Comparison of ENCODE assay signal across 22 mouse cellular contexts in the genomic region with DNA sequence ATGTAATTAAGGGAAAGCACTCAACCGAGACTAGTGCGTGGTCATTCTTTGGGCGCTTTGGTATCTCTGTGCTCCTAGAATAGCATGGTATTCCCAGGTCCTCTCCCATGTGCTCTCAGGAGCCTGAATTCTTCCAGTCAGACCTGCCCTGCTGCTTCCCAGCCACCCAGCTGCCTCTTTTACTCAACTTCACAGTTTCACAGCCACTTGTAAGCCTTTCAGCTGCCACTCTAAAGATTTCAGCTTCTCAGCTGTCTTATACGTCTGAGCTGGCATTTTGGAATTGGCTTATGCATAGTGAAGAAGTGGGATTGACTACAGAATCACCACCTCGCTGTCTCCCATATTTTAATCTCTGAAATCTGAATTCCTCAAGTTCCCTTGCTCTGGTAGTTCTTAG. TPM values are rescaled to one million over a fixed set of nuclear protein-coding genes. Genes with fewer than 3 reads are reported as not detected.
A peak's percentile ranks its signal among the peaks of the same experiment; 100 is the strongest.
DNase-seq lines count a peak whose midpoint lies in the region; ATAC-seq lines count a peak whose summit lies in the region.
"Had no signal": no experiment of that assay in that cellular context is flagged by ENCODE, and none has a peak within 500 bp of the region (broad histone marks: within the 10 kb centered on the region; RNA-seq: fewer than 3 reads in every experiment).

No protein-coding gene starts in this region.

- peaks cover 2% of the 10 kb centered on the region; the same call in 1 of the 2 replicates for H3K4me1 ChIP-seq in heart, embryonic 16.5 days (ENCODE audit: control insufficient read depth, insufficient read depth, low read length)
- H3K4me1 ChIP-seq in midbrain, embryonic 11.5 days (ENCODE audit: control insufficient read depth, insufficient read depth, low read length), result no peaks in the 10 kb centered on the region
- H3K4me1 ChIP-seq in midbrain, embryonic 13.5 days (replicated peaks), result no peaks in the 10 kb centered on the region
- H3K4me1 ChIP-seq: embryonic facial prominence, embryonic 12.5 days; forebrain, embryonic 13.5 days; hindbrain, embryonic 10.5 days; intestine, embryonic 15.5 days had no signal

- intact Hi-C loops in heart, postnatal 10 days (cut with DNase I), result no loop called here

- H3K27me3 ChIP-seq in heart, embryonic 16.5 days (ENCODE audit: control insufficient read depth, insufficient read depth, low read length), result peaks cover 3% of the 10 kb centered on the region; the same call in 1 of the 2 replicates
- H3K27me3 ChIP-seq in midbrain, embryonic 11.5 days (ENCODE audit: control insufficient read depth, insufficient read depth, low read length), result no peaks in the 10 kb centered on the region
- H3K27me3 ChIP-seq in midbrain, embryonic 13.5 days, result no peaks in the 10 kb centered on the region
- H3K27me3 ChIP-seq: embryonic facial prominence, embryonic 12.5 days; forebrain, embryonic 13.5 days; intestine, embryonic 15.5 days had no signal

- H3K4me3 ChIP-seq in heart, embryonic 16.5 days (ENCODE audit: low read length), result no peak overlapping the region
- H3K4me3 ChIP-seq in midbrain, embryonic 11.5 days (ENCODE audit: low read depth, low read length), result no peak overlapping the region
- H3K4me3 ChIP-seq in midbrain, embryonic 13.5 days (replicated peaks), result no peak overlapping the region
- H3K4me3 ChIP-seq: embryonic facial prominence, embryonic 12.5 days; forebrain, embryonic 13.5 days; heart, embryonic 13.5 days; hindbrain, embryonic 10.5 days; intestine, embryonic 15.5 days had no signal

- ATAC-seq in frontal cortex, adult (ENCODE audit: low TSS enrichment), result peak; percentile 68
- peak; percentile 77 for ATAC-seq in heart, embryonic 16.5 days (replicated peaks; ENCODE audit: extremely low read depth, insufficient read depth, low FRiP score)
- ATAC-seq in midbrain, embryonic 11.5 days (ENCODE audit: low FRiP score), result no peak
- ATAC-seq in midbrain, embryonic 13.5 days, result no peak
- ATAC-seq: forebrain, embryonic 13.5 days; intestine, embryonic 15.5 days had no signal

- no peak for DNase-seq in frontal cortex, adult 2 months (ENCODE audit: extremely low spot score in 1 of 2, low spot score in 1 of 2)
- DNase-seq in heart, postnatal 10 days, result no peak
- peak; percentile 61 for DNase-seq in midbrain, embryonic 11.5 days (ENCODE audit: low spot score, missing footprints)
- DNase-seq in kidney, postnatal 36 days, result no peak
- DNase-seq: adrenal gland, adult 8-10 months; adrenal gland, postnatal 36 days; cerebellum, adult 11 months; cerebellum, adult 8-10 months; cerebellum, postnatal 14 days; embryo, embryonic 11 days; gastrocnemius, postnatal 10 days; heart, adult 18-20 months; kidney, adult 18-20 months had no signal

- no peaks in the 10 kb centered on the region for H3K36me3 ChIP-seq in heart, embryonic 16.5 days (ENCODE audit: control insufficient read depth, insufficient read depth)
- H3K36me3 ChIP-seq in midbrain, embryonic 11.5 days (ENCODE audit: control insufficient read depth, insufficient read depth, low read length), result no peaks in the 10 kb centered on the region
- H3K36me3 ChIP-seq in midbrain, embryonic 13.5 days, result no peaks in the 10 kb centered on the region
- H3K36me3 ChIP-seq: embryonic facial prominence, embryonic 12.5 days; heart, embryonic 13.5 days; intestine, embryonic 15.5 days had no signal

- 43% methylated on average over 5 of the region's 5 CpGs for WGBS in heart, embryonic 16.5 days
- WGBS in midbrain, embryonic 11.5 days, result 89% methylated on average over 5 of the region's 5 CpGs
- 92% methylated on average over 5 of the region's 5 CpGs for WGBS in midbrain, embryonic 13.5 days

- no peak overlapping the region; the same call in 1 of the 2 replicates for H3K27ac ChIP-seq in heart, embryonic 16.5 days (ENCODE audit: low read length)
- H3K27ac ChIP-seq in midbrain, embryonic 11.5 days (ENCODE audit: low read depth, low read length), result no peak overlapping the region
- no peak overlapping the region for H3K27ac ChIP-seq in midbrain, embryonic 13.5 days
- H3K27ac ChIP-seq: embryonic facial prominence, embryonic 12.5 days; forebrain, embryonic 13.5 days; heart, embryonic 13.5 days; hindbrain, embryonic 10.5 days; hindbrain, embryonic 14.5 days; intestine, embryonic 15.5 days had no signal

- peaks cover 4% of the 10 kb centered on the region for H3K9me3 ChIP-seq in heart, embryonic 16.5 days (replicated peaks; ENCODE audit: control insufficient read depth, low read length)
- H3K9me3 ChIP-seq in midbrain, embryonic 11.5 days (ENCODE audit: control insufficient read depth, low read length), result no peaks in the 10 kb centered on the region; the same call in 1 of the 2 replicates
- H3K9me3 ChIP-seq in midbrain, embryonic 13.5 days, result no peaks in the 10 kb centered on the region
- H3K9me3 ChIP-seq: embryonic facial prominence, embryonic 12.5 days; forebrain, embryonic 13.5 days; heart, embryonic 13.5 days; hindbrain, embryonic 10.5 days; intestine, embryonic 15.5 days had no signal

- H3K4me2 ChIP-seq in heart, embryonic 16.5 days (ENCODE audit: low read depth, low read length), result no peak overlapping the region; the same call in 1 of the 2 replicates
- no peak overlapping the region for H3K4me2 ChIP-seq in midbrain, embryonic 11.5 days
- H3K4me2 ChIP-seq in midbrain, embryonic 13.5 days (replicated peaks), result no peak overlapping the region
- H3K4me2 ChIP-seq: embryonic facial prominence, embryonic 12.5 days; forebrain, embryonic 13.5 days; heart, embryonic 13.5 days; hindbrain, embryonic 14.5 days; intestine, embryonic 15.5 days had no signal

- H3K9ac ChIP-seq in heart, embryonic 16.5 days (ENCODE audit: low read length), result no peak overlapping the region
- no peak overlapping the region for H3K9ac ChIP-seq in midbrain, embryonic 11.5 days (ENCODE audit: low read length)
- no peak overlapping the region for H3K9ac ChIP-seq in midbrain, embryonic 13.5 days (replicated peaks)
- H3K9ac ChIP-seq: embryonic facial prominence, embryonic 12.5 days; forebrain, embryonic 13.5 days; heart, embryonic 13.5 days; hindbrain, embryonic 14.5 days; intestine, embryonic 15.5 days had no signal

RNA-seq across cellular contexts. Expression of a gene that starts 19.4 kb away (rescaled TPM):
- 10.1 and 10.3 TPM in 2 replicates for polyA plus RNA-seq in frontal cortex, adult 2 months (2012; rRNA removed)
- 0.17 and 0.45 TPM in 2 replicates for polyA plus RNA-seq in heart, embryonic 16.5 days (2015; fragmentation: Nextera tagmentation; extraction: Ambion mirVana)
- total RNA-seq in heart, postnatal 10 days (2021), result 1 to 10 TPM; 1.7 to 3.8 TPM
- polyA plus RNA-seq in midbrain, embryonic 11.5 days (2014; fragmentation: Nextera tagmentation; extraction: Ambion mirVana), result 2.3 and 2.4 TPM in 2 replicates
- polyA plus RNA-seq in midbrain, embryonic 13.5 days (2015; fragmentation: Nextera tagmentation; extraction: Ambion mirVana), result 1.2 and 1.6 TPM in 2 replicates

Comparison
In these comparisons a context has a peak if more than half of its experiments do, and no peak if none do; other contexts are left out.
1. ATAC-seq: peak in frontal cortex, adult (single experiment) and heart, embryonic 16.5 days (single experiment); none in midbrain, embryonic 11.5 days (single experiment) and midbrain, embryonic 13.5 days (single experiment).